Mouse (Mus musculus) E14TG2a.4 (cell line): Measurements from ENCODE around the gene Lamb3.

ENCODE experiments used
- CTCF ChIP-seq: conservative IDR thresholded peaks from 2 replicates; pipeline ENCODE4 v1.5.1; 2014; ENCODE audit warnings: low read length
- POU5F1 ChIP-seq: IDR thresholded peaks from 2 replicates; pipeline ENCODE4 v1.6.1; 2014; ENCODE audit warnings: low read length, borderline replicate concordance

DNA sequence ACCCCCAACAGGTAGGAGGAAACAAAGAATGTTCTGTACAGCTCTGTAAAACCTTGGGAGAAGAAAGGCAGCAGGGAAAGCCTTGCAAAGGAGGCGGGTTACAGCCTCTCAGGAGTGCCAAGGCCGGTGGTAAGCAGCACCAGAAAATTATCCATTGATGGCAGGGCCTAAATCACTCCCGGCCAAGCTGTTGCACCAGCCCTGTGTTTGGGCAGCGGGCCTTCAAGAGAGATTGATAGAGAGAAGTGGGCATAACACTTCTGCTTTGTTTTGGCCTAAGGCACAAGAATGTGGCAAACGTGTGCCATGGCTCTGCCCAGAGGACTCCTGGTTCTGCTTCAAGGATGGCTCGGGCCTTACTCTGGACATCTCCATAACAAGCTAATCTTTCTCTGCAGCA lies 172.1 kb downstream of the Lamb3 start:
- TF ChIP-seq CTCF (no peak), POU5F1 (no peak)
